Mouse (Mus musculus) midbrain, embryonic 12.5 days (tissue): Measurements from ENCODE around the gene Bpifb1. TPM values are rescaled to one million over a fixed set of nuclear protein-coding genes. Genes with fewer than 3 reads are reported as not detected.
"Not testable (repeated sequence)": the region's sequence is repeated elsewhere in the genome, so short reads cannot be mapped to it uniquely, and the experiment has no call there.

ENCODE experiments used
- ATAC-seq: fragments of 200-750 bp; cut with Nextera tagmentation; 2 replicates; pipeline ENCODE4 v1.8.0; 2017; ENCODE audit warnings: low read depth, moderate TSS enrichment, moderate library complexity; ENCODE audit not compliant: low FRiP score
- H3K27ac ChIP-seq: fragments of 300-500 bp; sonication (generic); replicated peaks from 2 replicates; pipeline ENCODE4 v1.5.1; 2016; ENCODE audit warnings: mild to moderate bottlenecking
- H3K27me3 ChIP-seq: fragments of 300-500 bp; sonication (generic); 2 replicates; pipeline ENCODE4 v1.6.1; 2016; ENCODE audit warnings: mild to moderate bottlenecking
- H3K36me3 ChIP-seq: fragments of 300-500 bp; sonication (generic); 2 replicates; pipeline ENCODE4 v1.6.1; 2016
- H3K4me1 ChIP-seq: fragments of 300-500 bp; sonication (generic); 2 replicates; pipeline ENCODE4 v1.6.1; 2016
- H3K4me2 ChIP-seq: fragments of 300-500 bp; sonication (generic); replicated peaks from 2 replicates; pipeline ENCODE4 v1.6.1; 2016; ENCODE audit warnings: mild to moderate bottlenecking, moderate library complexity
- H3K4me3 ChIP-seq: fragments of 300-500 bp; sonication (generic); 2 replicates; pipeline ENCODE4 v1.5.1; 2016; ENCODE audit warnings: mild to moderate bottlenecking
- H3K9ac ChIP-seq: fragments of 300-500 bp; sonication (generic); replicated peaks from 2 replicates; pipeline ENCODE4 v1.6.1; 2016; ENCODE audit warnings: mild to moderate bottlenecking, moderate library complexity
- H3K9me3 ChIP-seq: fragments of 300-500 bp; sonication (generic); 2 replicates; pipeline ENCODE4 v1.6.1; 2016; ENCODE audit warnings: mild to moderate bottlenecking
- WGBS: fragments of 180-500 bp; shearing (Covaris S2); methylation state at CpG from one replicate; pipeline ENCODE4 v1.1.7; 2016; 5-methylcytosine and 5-hydroxymethylcytosine counted together
- polyA plus RNA-seq: library from polyadenylated mRNA; unstranded; fragments of >200 nt; fragmentation: Nextera tagmentation; extraction: Ambion mirVana; gene quantifications from 2 replicates; pipeline ENCODE4 v1.2.1, GENCODE M21; 2016

Bpifb1 gene
- not detected in 2 replicates for polyA plus RNA-seq

GRCm38 (mm10) chr2:154190546-154191258, at the start of gene Bpifb1:
Bpifb1 (plus strand) TSS chr2:154190818.
- 85% methylated on average over 11 of the region's 11 CpGs for WGBS
- no peak for ATAC-seq

GRCm38 (mm10) chr2:154142580-154142979, 48.0 kb upstream of the Bpifb1 start, which contains the start of gene Bpifa1:
Bpifa1 (plus strand) TSS chr2:154142880.
- ATAC-seq: no peak
- H3K27ac ChIP-seq: no peak within 1 kb of the TSS
- WGBS: 78% methylated on average over 4 of the region's 4 CpGs
- H3K36me3 ChIP-seq: no peaks in the 10 kb centered on the region
- H3K4me3 ChIP-seq: no peak within 1 kb of the TSS
- no peaks in the 10 kb centered on the region for H3K27me3 ChIP-seq
- H3K4me2 ChIP-seq: no peak within 1 kb of the TSS
- no peaks in the 10 kb centered on the region for H3K4me1 ChIP-seq
- no peaks in the 10 kb centered on the region for H3K9me3 ChIP-seq
- no peak within 1 kb of the TSS for H3K9ac ChIP-seq

More at GRCm38 (mm10) chr2:154190546-154191258, at the start of gene Bpifb1:
- Histone ChIP-seq H3K4me2 (no peak within 1 kb of the TSS), H3K9ac (no peak within 1 kb of the TSS), H3K4me3 (no peak within 1 kb of the TSS), H3K27ac (no peak within 1 kb of the TSS), H3K27me3 (no peaks in the 10 kb centered on the region), H3K9me3 (no peaks in the 10 kb centered on the region), H3K4me1 (no peaks in the 10 kb centered on the region), H3K36me3 (no peaks in the 10 kb centered on the region)

- Histone ChIP-seq H3K27me3 (no peaks in the 10 kb centered on the region), H3K4me3 (no peak overlapping the region), H3K27ac (no peak overlapping the region), H3K4me2 (no peak overlapping the region), H3K9me3 (no peaks in the 10 kb centered on the region), H3K4me1 (no peaks in the 10 kb centered on the region), H3K36me3 (no peaks in the 10 kb centered on the region), H3K9ac (no peak overlapping the region)
- WGBS: 87% methylated on average over 3 of the region's 3 CpGs
- ATAC-seq: no peak
Measured at GRCm38 (mm10) chr2:154143735-154144134, 46.9 kb upstream of the Bpifb1 start.

- H3K27ac ChIP-seq: no peak overlapping the region
- H3K36me3 ChIP-seq: no peaks in the 10 kb centered on the region
- no peak overlapping the region for H3K9ac ChIP-seq
- H3K4me2 ChIP-seq: no peak overlapping the region
- H3K4me1 ChIP-seq: no peaks in the 10 kb centered on the region
- 76% methylated on average over 4 of the region's 4 CpGs for WGBS
- no peak overlapping the region for H3K4me3 ChIP-seq
- H3K27me3 ChIP-seq: no peaks in the 10 kb centered on the region
- H3K9me3 ChIP-seq: no peaks in the 10 kb centered on the region
- ATAC-seq: no peak
Measured at GRCm38 (mm10) chr2:154147496-154147895, 43.1 kb upstream of the Bpifb1 start.

- Histone ChIP-seq H3K27ac (no peak overlapping the region), H3K4me3 (no peak overlapping the region), H3K9ac (no peak overlapping the region), H3K4me2 (no peak overlapping the region), H3K9me3 (peaks cover 4% of the 10 kb centered on the region; the same call in 1 of the 2 replicates), H3K27me3 (no peaks in the 10 kb centered on the region), H3K36me3 (no peaks in the 10 kb centered on the region), H3K4me1 (no peaks in the 10 kb centered on the region)
- ATAC-seq: no peak
- WGBS: 34% methylated on average over 3 of the region's 3 CpGs
Measured at GRCm38 (mm10) chr2:154158433-154158832, 32.2 kb upstream of the Bpifb1 start.

GRCm38 (mm10) chr2:154162307-154162706, 28.3 kb upstream of the Bpifb1 start, which contains the start of gene Bpifa5:
Bpifa5 (plus strand) TSS chr2:154162607.
- Histone ChIP-seq H3K4me3 (no peak within 1 kb of the TSS), H3K4me1 (no peaks in the 10 kb centered on the region), H3K36me3 (no peaks in the 10 kb centered on the region), H3K27ac (no peak within 1 kb of the TSS), H3K27me3 (no peaks in the 10 kb centered on the region), H3K4me2 (no peak within 1 kb of the TSS), H3K9ac (no peak within 1 kb of the TSS), H3K9me3 (peaks cover 4% of the 10 kb centered on the region; the same call in 1 of the 2 replicates)
- no peak for ATAC-seq
- 85% methylated on average over 8 of the region's 8 CpGs for WGBS

- WGBS: 89% methylated on average over 5 of the region's 5 CpGs
- Histone ChIP-seq H3K27ac (no peak overlapping the region), H3K36me3 (no peaks in the 10 kb centered on the region), H3K4me2 (no peak overlapping the region), H3K4me1 (no peaks in the 10 kb centered on the region), H3K4me3 (no peak overlapping the region), H3K9me3 (peaks cover 4% of the 10 kb centered on the region; the same call in 1 of the 2 replicates), H3K27me3 (no peaks in the 10 kb centered on the region), H3K9ac (no peak overlapping the region)
- ATAC-seq: no peak
Measured at GRCm38 (mm10) chr2:154163306-154163705, 27.3 kb upstream of the Bpifb1 start.

- Histone ChIP-seq H3K27me3 (no peaks in the 10 kb centered on the region), H3K36me3 (no peaks in the 10 kb centered on the region), H3K4me1 (no peaks in the 10 kb centered on the region), H3K9ac (no peak overlapping the region), H3K4me2 (no peak overlapping the region), H3K4me3 (no peak overlapping the region), H3K9me3 (no peaks in the 10 kb centered on the region), H3K27ac (no peak overlapping the region)
- 71% methylated on average over 3 of the region's 3 CpGs for WGBS
- no peak for ATAC-seq
Measured at GRCm38 (mm10) chr2:154169172-154169571, 21.4 kb upstream of the Bpifb1 start.

GRCm38 (mm10) chr2:154171621-154172020, 19.0 kb upstream of the Bpifb1 start:
- Histone ChIP-seq H3K4me3 (no peak overlapping the region), H3K27ac (no peak overlapping the region), H3K27me3 (no peaks in the 10 kb centered on the region), H3K9me3 (no peaks in the 10 kb centered on the region), H3K36me3 (no peaks in the 10 kb centered on the region), H3K9ac (no peak overlapping the region), H3K4me2 (no peak overlapping the region), H3K4me1 (no peaks in the 10 kb centered on the region)
- 64% methylated on average over 6 of the region's 6 CpGs for WGBS
- no peak for ATAC-seq

GRCm38 (mm10) chr2:154173313-154173712, 17.3 kb upstream of the Bpifb1 start:
- Histone ChIP-seq H3K4me2 (no peak overlapping the region), H3K4me3 (no peak overlapping the region), H3K9ac (no peak overlapping the region), H3K9me3 (no peaks in the 10 kb centered on the region), H3K36me3 (no peaks in the 10 kb centered on the region), H3K27me3 (no peaks in the 10 kb centered on the region), H3K4me1 (no peaks in the 10 kb centered on the region), H3K27ac (no peak overlapping the region)
- WGBS: 55% methylated on average over 1 of the region's 1 CpGs
- ATAC-seq: no peak

GRCm38 (mm10) chr2:154181900-154182299, 8.7 kb upstream of the Bpifb1 start:
- not testable (repeated sequence) for H3K9me3 ChIP-seq, H3K9ac ChIP-seq, H3K36me3 ChIP-seq, H3K27me3 ChIP-seq, H3K27ac ChIP-seq, ATAC-seq, H3K4me3 ChIP-seq, H3K4me1 ChIP-seq, H3K4me2 ChIP-seq
- WGBS: 88% methylated on average over 7 of the region's 7 CpGs

- not testable (repeated sequence) for H3K36me3 ChIP-seq, H3K27ac ChIP-seq, ATAC-seq, H3K9ac ChIP-seq, H3K27me3 ChIP-seq, H3K9me3 ChIP-seq, H3K4me2 ChIP-seq, H3K4me3 ChIP-seq, H3K4me1 ChIP-seq
- WGBS: 85% methylated on average over 4 of the region's 4 CpGs
Measured at GRCm38 (mm10) chr2:154183061-154183460, 7.6 kb upstream of the Bpifb1 start.
